Mouse (Mus musculus) neural tube, embryonic 13.5 days (tissue): Measurements from ENCODE around the gene Btn2a2. TPM values are rescaled to one million over a fixed set of nuclear protein-coding genes. Genes with fewer than 3 reads are reported as not detected.

ENCODE experiments used
- ATAC-seq: fragments of 200-750 bp; cut with Nextera tagmentation; 2 replicates; pipeline ENCODE4 v1.8.0; 2017; ENCODE audit warnings: low read depth, mild to moderate bottlenecking, moderate TSS enrichment, moderate library complexity
- H3K27ac ChIP-seq: fragments of 300-500 bp; sonication (generic); replicated peaks from 2 replicates; pipeline ENCODE4 v1.5.1; 2015; ENCODE audit warnings: moderate library complexity, mild to moderate bottlenecking, inconsistent platforms
- H3K27me3 ChIP-seq: fragments of 300-500 bp; sonication (generic); 2 replicates; pipeline ENCODE4 v1.6.1; 2015; ENCODE audit warnings: mild to moderate bottlenecking, inconsistent platforms
- H3K36me3 ChIP-seq: fragments of 300-500 bp; sonication (generic); 2 replicates; pipeline ENCODE4 v1.6.1; 2015; ENCODE audit warnings: mild to moderate bottlenecking, inconsistent platforms
- H3K4me1 ChIP-seq: fragments of 300-500 bp; sonication (generic); replicated peaks from 2 replicates; pipeline ENCODE4 v1.6.1; 2015; ENCODE audit warnings: inconsistent platforms
- H3K4me2 ChIP-seq: fragments of 300-500 bp; sonication (generic); 2 replicates; pipeline ENCODE4 v1.6.1; 2015; ENCODE audit warnings: inconsistent platforms, mild to moderate bottlenecking, moderate library complexity
- H3K4me3 ChIP-seq: fragments of 300-500 bp; sonication (generic); 2 replicates; pipeline ENCODE4 v1.5.1; 2015; ENCODE audit warnings: mild to moderate bottlenecking, inconsistent platforms
- H3K9ac ChIP-seq: fragments of 300-500 bp; sonication (generic); 2 replicates; pipeline ENCODE4 v1.6.1; 2015; ENCODE audit warnings: moderate library complexity, mild to moderate bottlenecking, inconsistent platforms
- H3K9me3 ChIP-seq: fragments of 300-500 bp; sonication (generic); 2 replicates; pipeline ENCODE4 v1.6.1; 2016; ENCODE audit warnings: inconsistent platforms
- WGBS: fragments of 180-500 bp; shearing (Covaris S2); methylation state at CpG from one replicate; pipeline ENCODE4 v1.1.7; 2015; 5-methylcytosine and 5-hydroxymethylcytosine counted together
- polyA plus RNA-seq: library from polyadenylated mRNA; unstranded; fragments of >200 nt; fragmentation: Nextera tagmentation; extraction: Ambion mirVana; gene quantifications from 2 replicates; pipeline ENCODE4 v1.2.1, GENCODE M21; 2015

Btn2a2 gene
- polyA plus RNA-seq, 1 experiment from 2014 or later = 0.21 TPM

- ATAC-seq = peak; percentile 93
- Histone ChIP-seq H3K27me3 (no peaks in the 10 kb centered on the region), H3K36me3 (no peaks in the 10 kb centered on the region), H3K4me1 (peaks cover 51% of the 10 kb centered on the region), H3K4me2 (peak within 1 kb of the TSS; percentile 74), H3K27ac (peak within 1 kb of the TSS; percentile 96), H3K9ac (peak within 1 kb of the TSS; percentile 85), H3K4me3 (peak within 1 kb of the TSS; percentile 59), H3K9me3 (no peaks in the 10 kb centered on the region)
- under 1% methylated on average over 62 of the region's 70 CpGs for WGBS
Measured at GRCm38 (mm10) chr13:23530901-23531875, 42.5 kb upstream of the Btn2a2 start, which contains the start of gene Hist1h4h. Gene Hist1h4h (plus strand): TSS chr13:23531050.

DNA sequence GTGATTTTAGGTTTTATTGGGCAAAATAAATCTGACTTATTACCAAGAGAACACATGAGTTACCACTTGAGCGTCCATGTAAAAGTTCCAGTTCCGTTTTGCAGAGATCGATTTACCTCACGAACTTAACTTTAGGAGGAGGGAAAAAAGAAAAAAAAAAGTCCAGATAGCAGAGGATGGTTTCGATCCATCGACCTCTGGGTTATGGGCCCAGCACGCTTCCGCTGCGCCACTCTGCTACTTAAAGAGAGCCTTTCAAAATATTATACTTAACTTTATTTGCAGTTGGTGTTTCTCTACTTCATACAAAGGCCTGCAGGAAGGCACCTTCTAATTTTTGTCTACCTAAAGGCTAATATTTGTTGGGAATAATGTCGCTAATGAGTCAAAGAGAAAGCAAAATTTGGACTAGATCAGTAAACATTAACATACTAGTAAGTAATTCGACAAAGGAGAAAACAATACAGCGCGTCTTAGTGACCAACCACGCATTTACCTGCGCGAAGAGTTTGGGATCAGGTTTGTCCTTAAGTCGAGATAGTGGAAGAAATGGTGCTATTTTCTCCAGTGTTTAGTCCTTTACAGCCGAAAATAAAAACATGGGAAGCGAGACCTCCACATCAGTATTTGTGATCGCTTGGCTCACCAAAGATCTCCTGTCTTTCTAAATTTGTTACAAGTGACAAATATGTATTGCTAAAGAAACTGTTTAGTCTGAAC lies 41.7 kb upstream of the Btn2a2 start:
- ATAC-seq = no peak
- Histone ChIP-seq H3K9ac (peak overlapping the region; percentile 85), H3K36me3 (no peaks in the 10 kb centered on the region), H3K4me2 (peak overlapping the region; percentile 74), H3K4me3 (peak overlapping the region; percentile 59), H3K9me3 (no peaks in the 10 kb centered on the region), H3K4me1 (peaks cover 50% of the 10 kb centered on the region), H3K27me3 (no peaks in the 10 kb centered on the region), H3K27ac (peak overlapping the region; percentile 96)
- under 1% methylated on average over 20 of the region's 20 CpGs for WGBS

- WGBS = 30% methylated on average over 2 of the region's 2 CpGs
Measured at GRCm38 (mm10) chr13:23529480-23530165, 41.0 kb upstream of the Btn2a2 start.

DNA sequence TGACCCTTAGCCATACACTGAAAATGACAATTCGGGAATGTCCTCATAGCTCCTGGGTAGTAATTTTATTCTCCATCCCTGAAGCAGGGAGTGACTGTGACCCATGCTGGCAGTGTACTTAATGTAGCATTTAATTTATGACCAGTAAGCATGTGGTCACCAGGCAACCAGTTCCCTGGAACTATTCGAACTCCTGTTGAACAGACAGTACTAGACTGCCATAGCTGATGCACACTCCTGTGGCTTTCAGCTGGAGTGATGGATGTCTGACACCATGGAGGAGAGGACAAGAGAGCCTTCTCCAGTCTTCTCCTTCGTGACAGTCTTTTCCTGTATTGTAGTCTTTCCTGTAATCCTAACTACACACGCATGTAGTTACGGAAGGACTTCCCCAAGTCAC lies 40.3 kb upstream of the Btn2a2 start:
- H3K27ac ChIP-seq = no peak overlapping the region
- no peak for ATAC-seq
- WGBS = 35% methylated on average over 5 of the region's 5 CpGs

More at GRCm38 (mm10) chr13:23529480-23530165, 41.0 kb upstream of the Btn2a2 start:
- ATAC-seq = no peak
- Histone ChIP-seq H3K36me3 (no peaks in the 10 kb centered on the region), H3K9ac (peak overlapping the region; percentile 85), H3K4me2 (peak overlapping the region; percentile 74), H3K4me3 (peak overlapping the region; percentile 59), H3K27me3 (no peaks in the 10 kb centered on the region), H3K27ac (peak overlapping the region; percentile 96), H3K9me3 (no peaks in the 10 kb centered on the region), H3K4me1 (peaks cover 51% of the 10 kb centered on the region)

GRCm38 (mm10) chr13:23526312-23526711 lies 37.7 kb upstream of the Btn2a2 start:
- Histone ChIP-seq H3K9me3 (no peaks in the 10 kb centered on the region), H3K4me3 (peak overlapping the region; percentile 48), H3K27ac (peak overlapping the region; percentile 83), H3K4me2 (peak overlapping the region; percentile 55), H3K9ac (peak overlapping the region; percentile 72), H3K36me3 (no peaks in the 10 kb centered on the region), H3K4me1 (peaks cover 28% of the 10 kb centered on the region), H3K27me3 (no peaks in the 10 kb centered on the region)
- 1% methylated on average over 17 of the region's 17 CpGs for WGBS
- 0 out of 2 replicates have a peak, but pooled peaks have one; percentile 21 for ATAC-seq

More for the DNA sequence above, 40.3 kb upstream of the Btn2a2 start:
- no peaks in the 10 kb centered on the region for H3K27me3 ChIP-seq
- H3K9me3 ChIP-seq = no peaks in the 10 kb centered on the region
- H3K36me3 ChIP-seq = no peaks in the 10 kb centered on the region
- peaks cover 45% of the 10 kb centered on the region for H3K4me1 ChIP-seq
- no peak overlapping the region for H3K4me3 ChIP-seq
- peak overlapping the region; percentile 74; the same call in 1 of the 2 replicates for H3K4me2 ChIP-seq
- no peak overlapping the region for H3K9ac ChIP-seq

- Histone ChIP-seq H3K36me3 (no peaks in the 10 kb centered on the region), H3K9me3 (no peaks in the 10 kb centered on the region), H3K4me2 (peak overlapping the region; percentile 55), H3K27me3 (no peaks in the 10 kb centered on the region), H3K4me3 (peak overlapping the region; percentile 48), H3K4me1 (peaks cover 28% of the 10 kb centered on the region), H3K27ac (no peak overlapping the region), H3K9ac (no peak overlapping the region)
- 4% methylated on average over 10 of the region's 10 CpGs for WGBS
- no peak for ATAC-seq
Measured at GRCm38 (mm10) chr13:23525901-23526300, 37.2 kb upstream of the Btn2a2 start.

DNA sequence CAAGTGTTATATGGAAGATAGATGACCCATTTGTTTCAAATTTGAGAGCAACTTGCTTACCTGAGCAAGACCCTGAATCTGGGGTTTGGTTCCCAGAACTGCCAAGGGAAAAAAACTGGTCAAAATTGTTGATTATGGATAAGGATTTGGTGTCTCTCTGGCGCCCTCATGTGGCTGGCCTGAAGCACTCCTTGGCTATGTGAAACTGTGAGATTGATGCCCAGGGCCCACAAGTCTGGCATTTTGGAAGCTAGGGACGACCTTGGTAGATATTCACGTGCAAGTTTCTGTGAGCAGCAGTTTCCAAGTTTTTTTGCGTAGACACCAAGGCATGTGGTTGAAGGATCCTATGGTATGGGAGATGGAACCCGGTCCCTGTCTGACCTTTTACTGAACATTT lies 36.0 kb upstream of the Btn2a2 start:
- Histone ChIP-seq H3K36me3 (no peaks in the 10 kb centered on the region), H3K9ac (no peak overlapping the region), H3K4me1 (peaks cover 28% of the 10 kb centered on the region), H3K4me2 (no peak overlapping the region), H3K27ac (no peak overlapping the region), H3K9me3 (no peaks in the 10 kb centered on the region), H3K4me3 (no peak overlapping the region), H3K27me3 (no peaks in the 10 kb centered on the region)
- WGBS = 10% methylated on average over 5 of the region's 5 CpGs
- ATAC-seq = 0 out of 2 replicates have a peak, but pooled peaks have one; percentile 26

DNA sequence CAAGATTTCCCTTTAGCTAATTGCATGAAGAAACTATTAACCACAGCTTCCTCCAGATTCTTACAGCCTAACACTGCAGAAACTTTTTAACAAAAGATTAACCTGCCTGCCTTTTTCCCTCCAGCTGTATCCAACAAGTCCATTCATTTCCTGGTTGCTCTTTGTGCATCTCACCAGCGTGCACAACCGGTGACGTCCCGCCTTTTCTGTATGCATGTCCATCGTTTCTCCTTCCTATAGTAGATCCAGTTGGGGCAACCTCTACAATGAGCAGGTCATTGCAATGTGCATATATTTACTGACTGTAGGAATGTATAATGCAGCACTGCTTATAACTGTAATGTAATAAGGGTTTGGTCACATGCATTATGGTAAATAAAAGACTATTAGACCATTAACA lies 35.3 kb upstream of the Btn2a2 start:
- H3K9ac ChIP-seq = no peak overlapping the region
- H3K4me2 ChIP-seq = no peak overlapping the region
- no peak overlapping the region for H3K4me3 ChIP-seq
- ATAC-seq = no peak
- H3K4me1 ChIP-seq = peaks cover 28% of the 10 kb centered on the region
- no peaks in the 10 kb centered on the region for H3K27me3 ChIP-seq
- H3K9me3 ChIP-seq = no peaks in the 10 kb centered on the region
- 49% methylated on average over 5 of the region's 5 CpGs for WGBS
- H3K36me3 ChIP-seq = no peaks in the 10 kb centered on the region
- H3K27ac ChIP-seq = no peak overlapping the region

- H3K4me3 ChIP-seq = no peak overlapping the region
Measured at GRCm38 (mm10) chr13:23521703-23522102, 33.0 kb upstream of the Btn2a2 start.

DNA sequence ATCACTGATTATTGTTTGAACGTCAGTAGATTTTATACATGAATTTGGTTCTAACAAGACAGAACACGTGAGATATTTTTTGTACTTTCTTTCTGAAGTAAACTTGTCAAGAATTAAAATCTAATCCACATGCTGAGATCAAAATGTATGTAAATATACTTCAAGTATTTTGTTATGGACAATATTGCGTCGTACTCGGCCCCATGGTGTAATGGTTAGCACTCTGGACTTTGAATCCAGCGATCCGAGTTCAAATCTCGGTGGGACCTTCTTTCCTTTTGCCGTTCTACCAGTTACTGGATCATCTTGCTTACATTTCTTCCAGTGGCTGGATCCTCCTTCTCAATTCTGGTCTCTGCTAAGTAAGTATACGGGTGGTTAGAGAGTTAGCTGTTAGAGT lies 30.8 kb upstream of the Btn2a2 start:
- H3K27ac ChIP-seq = peak overlapping the region; percentile 67; the same call in 1 of the 2 replicates
- 0 out of 2 replicates have a peak, but pooled peaks have one; percentile 19 for ATAC-seq

More at GRCm38 (mm10) chr13:23521703-23522102, 33.0 kb upstream of the Btn2a2 start:
- Histone ChIP-seq H3K36me3 (no peaks in the 10 kb centered on the region), H3K27me3 (no peaks in the 10 kb centered on the region), H3K9ac (no peak overlapping the region), H3K9me3 (no peaks in the 10 kb centered on the region), H3K4me2 (peak overlapping the region; percentile 26), H3K4me1 (peaks cover 22% of the 10 kb centered on the region), H3K27ac (no peak overlapping the region)
- under 1% methylated on average over 14 of the region's 14 CpGs for WGBS
- ATAC-seq = no peak

DNA sequence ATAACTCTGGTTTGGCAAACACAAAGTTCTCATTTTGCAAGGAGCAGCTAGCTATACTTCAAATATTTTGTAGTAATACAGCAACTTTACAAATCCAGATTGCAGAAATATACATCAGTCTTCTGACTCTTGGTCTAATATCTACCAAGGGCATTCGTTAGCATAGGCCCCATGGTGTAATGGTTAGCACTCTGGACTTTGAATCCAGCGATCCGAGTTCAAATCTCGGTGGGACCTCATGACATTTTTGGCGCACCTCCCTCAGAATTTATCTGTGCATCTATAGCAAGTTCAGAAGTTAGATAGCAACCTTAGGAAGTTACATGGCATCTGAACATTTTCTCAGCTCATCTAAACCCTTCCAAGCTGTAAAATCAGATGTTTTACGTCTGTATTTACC lies 30.2 kb upstream of the Btn2a2 start:
- Histone ChIP-seq H3K27me3 (no peaks in the 10 kb centered on the region), H3K27ac (peak overlapping the region; percentile 67; the same call in 1 of the 2 replicates), H3K4me3 (peak overlapping the region; percentile 50), H3K9ac (0 out of 2 replicates have a peak overlapping the region, but pooled peaks have one; percentile 23), H3K4me1 (peaks cover 19% of the 10 kb centered on the region), H3K4me2 (peak overlapping the region; percentile 79), H3K36me3 (no peaks in the 10 kb centered on the region), H3K9me3 (no peaks in the 10 kb centered on the region)
- 0% methylated on average over 6 of the region's 6 CpGs for WGBS
- peak; percentile 51; the same call in 1 of the 2 replicates for ATAC-seq

More for the DNA sequence above, 30.8 kb upstream of the Btn2a2 start:
- Histone ChIP-seq H3K36me3 (no peaks in the 10 kb centered on the region), H3K4me3 (peak overlapping the region; percentile 50), H3K9ac (0 out of 2 replicates have a peak overlapping the region, but pooled peaks have one; percentile 23), H3K4me1 (peaks cover 19% of the 10 kb centered on the region), H3K4me2 (peak overlapping the region; percentile 79), H3K27me3 (no peaks in the 10 kb centered on the region), H3K9me3 (no peaks in the 10 kb centered on the region)
- WGBS = under 1% methylated on average over 10 of the region's 10 CpGs
